Mouse (Mus musculus): ENCODE measurements around the gene Stk32b.

GRCm38 (mm10) chr5:37725220-37725886, 8.4 kb upstream of the Stk32b start:
- TF ChIP-seq CTCF (IDR thresholded peaks at IDR 0.05; ENCODE audit: control insufficient read depth, insufficient read depth, insufficient read length), result no peak
- no peak for TF ChIP-seq MAX (IDR thresholded peaks at IDR 0.05)
- TF ChIP-seq CEBPB (IDR thresholded peaks at IDR 0.05; ENCODE audit: low read depth), result no peak
- no peak for TF ChIP-seq USF1 (IDR thresholded peaks at IDR 0.05; ENCODE audit: low read depth)

All from C2C12 (cell line).